Mouse (Mus musculus): Measurements from ENCODE around the gene Leng8. TPM values are rescaled to one million over a fixed set of nuclear protein-coding genes. Genes with fewer than 3 reads are reported as not detected.
A peak's percentile ranks its signal among the peaks of the same experiment; 100 is the strongest.

Gene Leng8
- total and polyA plus RNA-seq, 3 experiments = 23.2 to 46.6 (median 33.5) TPM

DNA sequence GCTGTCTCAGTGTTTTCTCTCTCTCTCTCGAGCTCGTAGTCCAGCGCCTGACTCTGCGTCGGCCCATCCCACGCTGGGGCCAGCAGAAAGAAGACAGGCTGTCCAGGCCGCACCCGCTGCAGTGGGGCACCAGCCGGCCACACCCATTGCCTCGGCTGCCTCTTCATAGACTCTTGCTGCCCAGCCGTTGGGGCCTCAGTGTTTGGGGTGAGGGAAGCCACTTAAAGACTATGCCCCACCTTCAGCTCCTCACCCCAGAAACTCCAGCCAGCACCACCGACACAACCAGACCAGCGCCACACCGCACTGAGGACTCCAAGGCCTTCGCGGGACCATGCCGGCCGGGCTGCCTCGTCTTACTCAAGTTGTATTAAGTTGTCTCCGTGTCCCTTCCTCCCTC lies 10.5 kb downstream of the Leng8 start:
- DNase-seq (ENCODE audit: extremely low read depth) = no peak
- no peak overlapping the region for H3K9ac ChIP-seq (ENCODE audit: insufficient read depth, low read depth)
- no peak for TF ChIP-seq EP300 (IDR thresholded peaks at IDR 0.05; ENCODE audit: low read length)
- TF ChIP-seq UBTF (IDR thresholded peaks at IDR 0.05; ENCODE audit: low read depth, low read length) = no peak
- TF ChIP-seq HCFC1 (IDR thresholded peaks at IDR 0.05; ENCODE audit: low read depth, low read length) = no peak
- no peak for TF ChIP-seq ZMIZ1 (IDR thresholded peaks at IDR 0.05; ENCODE audit: low read depth, low read length)
- no peak for TF ChIP-seq NELFE (IDR thresholded peaks at IDR 0.05; ENCODE audit: low read depth, low read length)
- no peak for TF ChIP-seq KAT2A (IDR thresholded peaks at IDR 0.05; ENCODE audit: insufficient replicate concordance, low read length)
- TF ChIP-seq JUND (conservative IDR thresholded peaks at IDR 0.05; ENCODE audit: low read depth, low read length) = no peak
- TF ChIP-seq PAX5 (IDR thresholded peaks at IDR 0.05; ENCODE audit: low read length) = no peak
- TF ChIP-seq RCOR1 (conservative IDR thresholded peaks at IDR 0.05; ENCODE audit: low read depth, low read length) = no peak
- no peak for TF ChIP-seq TBP (conservative IDR thresholded peaks at IDR 0.05; ENCODE audit: low read depth, low read length)
- no peak for TF ChIP-seq ZC3H11A (IDR thresholded peaks at IDR 0.05; ENCODE audit: low read depth, low read length)
- no peak for TF ChIP-seq NRF1 (IDR thresholded peaks at IDR 0.05; ENCODE audit: low read depth, low read length)
- TF ChIP-seq ZKSCAN1 (IDR thresholded peaks at IDR 0.05; ENCODE audit: borderline replicate concordance, low read depth, low read length) = no peak
- TF ChIP-seq MXI1 (IDR thresholded peaks at IDR 0.05; ENCODE audit: low read depth, low read length) = no peak
- TF ChIP-seq MAFK (IDR thresholded peaks at IDR 0.05; ENCODE audit: insufficient replicate concordance, low read length) = no peak
- no peak overlapping the region for H3K4me3 ChIP-seq (replicated peaks in 1 of 3; ENCODE audit: low read depth in 2 of 3, low read length in 2 of 3, poor library complexity in 1 of 3)
- peaks cover 14 to 37% of the 10 kb centered on the region in 2 experiments for H3K4me1 ChIP-seq (ENCODE audit: control insufficient read depth in 1 of 2, insufficient read depth in 2 of 2)
- H3K27me3 ChIP-seq (replicated peaks) = no peaks in the 10 kb centered on the region
- peaks cover 58 to 62% of the 10 kb centered on the region in 2 experiments for H3K36me3 ChIP-seq (replicated peaks in 1 of 2; ENCODE audit: control insufficient read depth in 1 of 2, insufficient read depth in 1 of 2, low read length in 1 of 2)
- in situ Hi-C loops (cut with MboI; ENCODE audit: low pct_ligation_motif_present, low pct_unique_long_range_greater_than_20kb, low sequenced_read_pairs) = no loop called here
- no peak overlapping the region for H3K4me2 ChIP-seq (ENCODE audit: insufficient read depth, low read depth, poor library complexity, severe bottlenecking)
- dilution Hi-C loops (cut with MboI; ENCODE audit: extremely low pct_ligation_motif_present, extremely low pct_unique_long_range_greater_than_20kb, low sequenced_read_pairs) = no loop called here
- no peak overlapping the region for H3K27ac ChIP-seq (ENCODE audit: insufficient read depth, low read depth)
- H3K9me3 ChIP-seq (replicated peaks; ENCODE audit: low read length) = no peaks in the 10 kb centered on the region
- H3K79me2 ChIP-seq (replicated peaks; ENCODE audit: control insufficient read depth, extremely low read depth, insufficient read depth, poor library complexity, severe bottlenecking) = peaks cover 2% of the 10 kb centered on the region; the same call in 1 of the 2 replicates

DNA sequence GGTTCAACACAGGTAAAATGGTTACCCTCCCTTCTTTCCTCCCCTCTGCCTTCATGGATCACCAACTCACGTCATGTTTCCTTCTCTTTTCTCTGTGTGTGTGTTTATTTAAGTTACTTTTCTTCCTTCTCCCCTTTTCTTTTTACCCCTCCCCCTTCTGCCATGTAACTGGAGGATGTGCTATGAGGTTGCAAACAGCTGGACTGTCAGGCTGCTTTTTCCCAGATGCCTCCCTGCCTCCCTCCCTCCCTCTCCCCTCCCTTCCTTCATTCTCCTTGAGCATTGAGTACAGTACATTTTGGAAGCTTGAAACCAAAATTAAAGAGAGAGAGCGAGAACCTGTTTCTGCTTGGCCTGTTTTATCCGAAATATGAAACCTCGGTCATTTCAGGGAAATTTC lies 11.0 kb downstream of the Leng8 start:
- Histone ChIP-seq H3K36me3 (replicated peaks in 1 of 2; ENCODE audit: control insufficient read depth in 1 of 2, insufficient read depth in 1 of 2, low read length in 1 of 2) (peaks cover 53 to 57% of the 10 kb centered on the region in 2 experiments), H3K9me3 (replicated peaks; ENCODE audit: low read length) (no peaks in the 10 kb centered on the region), H3K79me2 (replicated peaks; ENCODE audit: control insufficient read depth, extremely low read depth, insufficient read depth, poor library complexity, severe bottlenecking) (peaks cover 2% of the 10 kb centered on the region; the same call in 1 of the 2 replicates), H3K27ac (ENCODE audit: insufficient read depth, low read depth) (no peak overlapping the region), H3K4me3 (replicated peaks in 1 of 3; ENCODE audit: low read depth in 2 of 3, low read length in 2 of 3, poor library complexity in 1 of 3) (no peak overlapping the region), H3K4me1 (ENCODE audit: control insufficient read depth in 1 of 2, insufficient read depth in 2 of 2) (peaks cover 14 to 32% of the 10 kb centered on the region in 2 experiments), H3K9ac (ENCODE audit: insufficient read depth, low read depth) (no peak overlapping the region), H3K4me2 (ENCODE audit: insufficient read depth, low read depth, poor library complexity, severe bottlenecking) (peak overlapping the region; percentile 85; the same call in 1 of the 2 replicates), H3K27me3 (replicated peaks) (no peaks in the 10 kb centered on the region)
- no peak for DNase-seq (ENCODE audit: extremely low read depth)
- no peak for TF ChIP-seq JUN (IDR thresholded peaks at IDR 0.05; ENCODE audit: insufficient read depth, low read depth, low read length)
- no peak for TF ChIP-seq IRF4 (IDR thresholded peaks at IDR 0.05; ENCODE audit: low read depth, low read length)
- no peak for TF ChIP-seq ZNF384 (IDR thresholded peaks at IDR 0.05; ENCODE audit: low read depth, low read length)
- TF ChIP-seq POLR2AphosphoS2 (IDR thresholded peaks at IDR 0.05; ENCODE audit: low read depth, low read length) = no peak
- TF ChIP-seq ZMIZ1 (IDR thresholded peaks at IDR 0.05; ENCODE audit: low read depth, low read length) = no peak
- TF ChIP-seq MXI1 (IDR thresholded peaks at IDR 0.05; ENCODE audit: low read depth, low read length) = no peak
- no peak for TF ChIP-seq MAZ (IDR thresholded peaks at IDR 0.05; ENCODE audit: low read depth, low read length)
- TF ChIP-seq SMC3 (IDR thresholded peaks at IDR 0.05; ENCODE audit: low read depth, low read length) = no peak
- TF ChIP-seq ETS1 (conservative IDR thresholded peaks at IDR 0.05; ENCODE audit: low read depth, low read length) = no peak
- TF ChIP-seq NRF1 (IDR thresholded peaks at IDR 0.05; ENCODE audit: low read depth, low read length) = no peak
- no peak for TF ChIP-seq POLR2A (IDR thresholded peaks at IDR 0.05; ENCODE audit: low read depth, low read length)
- TF ChIP-seq KAT2A (IDR thresholded peaks at IDR 0.05; ENCODE audit: insufficient replicate concordance, low read length) = no peak
- TF ChIP-seq E2F4 (IDR thresholded peaks at IDR 0.05; ENCODE audit: insufficient replicate concordance, low read depth, low read length) = no peak
- no peak for TF ChIP-seq PAX5 (IDR thresholded peaks at IDR 0.05; ENCODE audit: low read length)
- TF ChIP-seq ZKSCAN1 (IDR thresholded peaks at IDR 0.05; ENCODE audit: borderline replicate concordance, low read depth, low read length) = no peak
- dilution Hi-C loops (cut with MboI; ENCODE audit: extremely low pct_ligation_motif_present, extremely low pct_unique_long_range_greater_than_20kb, low sequenced_read_pairs) = no loop called here
- in situ Hi-C loops (cut with MboI; ENCODE audit: low pct_ligation_motif_present, low pct_unique_long_range_greater_than_20kb, low sequenced_read_pairs) = no loop called here
